Mouse (Mus musculus) hindbrain, embryonic 14.5 days (tissue): ENCODE measurements around the gene Mgmt. TPM values are rescaled to one million over a fixed set of nuclear protein-coding genes. Genes with fewer than 3 reads are reported as not detected.

Source experiments
- ATAC-seq: fragments of 200-750 bp; cut with Nextera tagmentation; 2 replicates; pipeline ENCODE4 v1.8.0; 2017; ENCODE audit warnings: moderate number of reproducible peaks, mild to moderate bottlenecking, moderate TSS enrichment, moderate library complexity; ENCODE audit not compliant: low FRiP score
- DNase-seq: peaks from one replicate; pipeline ENCODE4 v3.0.0-alpha.2; 2015; ENCODE audit warnings: low spot score
- H3K27ac ChIP-seq: fragments of 300-500 bp; sonication (generic); 2 replicates; pipeline ENCODE4 v1.5.1; 2014; ENCODE audit warnings: mild to moderate bottlenecking, moderate library complexity
- H3K27me3 ChIP-seq: fragments of 300-500 bp; sonication (generic); 2 replicates; pipeline ENCODE4 v1.6.1; 2014; ENCODE audit warnings: mild to moderate bottlenecking, low read length, mixed read lengths; ENCODE audit not compliant: control insufficient read depth, insufficient read depth
- H3K36me3 ChIP-seq: fragments of 300-500 bp; sonication (generic); replicated peaks from 2 replicates; pipeline ENCODE4 v1.6.1; 2014; ENCODE audit not compliant: control insufficient read depth, insufficient read depth
- H3K4me1 ChIP-seq: fragments of 300-500 bp; sonication (generic); replicated peaks from 2 replicates; pipeline ENCODE4 v1.6.1; 2014; ENCODE audit warnings: antibody characterized with exemption, low read length, mixed read lengths; ENCODE audit not compliant: control insufficient read depth, insufficient read depth
- H3K4me2 ChIP-seq: fragments of 300-500 bp; sonication (generic); replicated peaks from 2 replicates; pipeline ENCODE4 v1.6.1; 2014; ENCODE audit warnings: mild to moderate bottlenecking, moderate library complexity
- H3K4me3 ChIP-seq: fragments of 300-500 bp; sonication (generic); replicated peaks from 2 replicates; pipeline ENCODE4 v1.5.1; 2014; ENCODE audit warnings: mild to moderate bottlenecking, low read length
- H3K9ac ChIP-seq: fragments of 300-500 bp; sonication (generic); 2 replicates; pipeline ENCODE4 v1.6.1; 2014
- H3K9me3 ChIP-seq: fragments of 300-500 bp; sonication (generic); 2 replicates; pipeline ENCODE4 v1.6.1; 2016; ENCODE audit warnings: low read length; ENCODE audit not compliant: control insufficient read depth
- WGBS: fragments of 180-500 bp; shearing (Covaris S2); extraction: QIAGEN DNeasy Blood & Tissue Kit; methylation state at CpG from one replicate; pipeline ENCODE4 v1.1.7; 2014; 5-methylcytosine and 5-hydroxymethylcytosine counted together
- polyA plus RNA-seq: library from polyadenylated mRNA; unstranded; fragments of >200 nt; fragmentation: Nextera tagmentation; extraction: Ambion mirVana; gene quantifications from 2 replicates; pipeline ENCODE4 v1.2.1, GENCODE M21; 2014

Mgmt gene
- polyA plus RNA-seq, 1 experiment from 2014 or later: 1.8 TPM

- WGBS: 90% methylated on average over 9 of the region's 9 CpGs
- DNase-seq (no peak), ATAC-seq (no peak)
These were observed 51.7 kb downstream of the Mgmt start for GRCm38 (mm10) chr7:136946131-136946530.

GRCm38 (mm10) chr7:136948275-136948810 lies 53.9 kb downstream of the Mgmt start:
- peaks cover 8% of the 10 kb centered on the region for H3K4me1 ChIP-seq
- 16% methylated on average over 6 of the region's 6 CpGs for WGBS
- no peak overlapping the region for H3K4me2 ChIP-seq
- no peak overlapping the region for H3K4me3 ChIP-seq
- peaks cover 3% of the 10 kb centered on the region; the same call in 1 of the 2 replicates for H3K27me3 ChIP-seq
- no peak for DNase-seq
- H3K36me3 ChIP-seq: no peaks in the 10 kb centered on the region
- no peak overlapping the region for H3K9ac ChIP-seq
- ATAC-seq: no peak
- no peak overlapping the region for H3K27ac ChIP-seq
- no peaks in the 10 kb centered on the region for H3K9me3 ChIP-seq

More at GRCm38 (mm10) chr7:136946131-136946530, 51.7 kb downstream of the Mgmt start:
- H3K9me3 ChIP-seq: no peaks in the 10 kb centered on the region
- H3K4me1 ChIP-seq: no peaks in the 10 kb centered on the region
- no peak overlapping the region for H3K27ac ChIP-seq
- no peak overlapping the region for H3K4me3 ChIP-seq
- H3K27me3 ChIP-seq: peaks cover 3% of the 10 kb centered on the region; the same call in 1 of the 2 replicates
- no peaks in the 10 kb centered on the region for H3K36me3 ChIP-seq
- H3K4me2 ChIP-seq: no peak overlapping the region
- H3K9ac ChIP-seq: no peak overlapping the region

- DNase-seq: no peak
- no peak for ATAC-seq
- H3K4me1 ChIP-seq: peaks cover 15% of the 10 kb centered on the region
- WGBS: 41% methylated on average over 7 of the region's 7 CpGs
- no peaks in the 10 kb centered on the region for H3K9me3 ChIP-seq
- no peak overlapping the region for H3K27ac ChIP-seq
- no peak overlapping the region for H3K4me3 ChIP-seq
- peaks cover 3% of the 10 kb centered on the region; the same call in 1 of the 2 replicates for H3K27me3 ChIP-seq
- no peak overlapping the region for H3K4me2 ChIP-seq
- H3K36me3 ChIP-seq: no peaks in the 10 kb centered on the region
- no peak overlapping the region for H3K9ac ChIP-seq
These were observed 58.2 kb downstream of the Mgmt start for GRCm38 (mm10) chr7:136952608-136953007.

GRCm38 (mm10) chr7:136953251-136953650 lies 58.8 kb downstream of the Mgmt start:
- no peak overlapping the region for H3K4me3 ChIP-seq
- peaks cover 2% of the 10 kb centered on the region; the same call in 1 of the 2 replicates for H3K27me3 ChIP-seq
- DNase-seq: no peak
- H3K9me3 ChIP-seq: no peaks in the 10 kb centered on the region
- H3K4me2 ChIP-seq: no peak overlapping the region
- 0 out of 2 replicates have a peak overlapping the region, but pooled peaks have one; percentile 16 for H3K9ac ChIP-seq
- H3K27ac ChIP-seq: peak overlapping the region; percentile 4; the same call in 1 of the 2 replicates
- ATAC-seq: no peak; the same call in 1 of the 2 replicates
- WGBS: 20% methylated on average over 3 of the region's 3 CpGs
- H3K4me1 ChIP-seq: peaks cover 15% of the 10 kb centered on the region
- H3K36me3 ChIP-seq: no peaks in the 10 kb centered on the region

GRCm38 (mm10) chr7:136972361-136972760 lies 77.9 kb downstream of the Mgmt start:
- ATAC-seq: no peak
- no peaks in the 10 kb centered on the region for H3K9me3 ChIP-seq
- no peak overlapping the region for H3K4me2 ChIP-seq

GRCm38 (mm10) chr7:136975001-136975400 lies 80.6 kb downstream of the Mgmt start:
- WGBS: 95% methylated on average over 5 of the region's 5 CpGs
- no peaks in the 10 kb centered on the region for H3K4me1 ChIP-seq
- H3K9me3 ChIP-seq: no peaks in the 10 kb centered on the region
- H3K27ac ChIP-seq: no peak overlapping the region
- H3K9ac ChIP-seq: no peak overlapping the region
- H3K4me3 ChIP-seq: no peak overlapping the region
- no peak for ATAC-seq
- H3K27me3 ChIP-seq: no peaks in the 10 kb centered on the region
- DNase-seq: no peak
- H3K36me3 ChIP-seq: no peaks in the 10 kb centered on the region
- no peak overlapping the region for H3K4me2 ChIP-seq

More at GRCm38 (mm10) chr7:136972361-136972760, 77.9 kb downstream of the Mgmt start:
- Histone ChIP-seq H3K27me3 (no peaks in the 10 kb centered on the region), H3K27ac (no peak overlapping the region), H3K9ac (no peak overlapping the region), H3K4me1 (no peaks in the 10 kb centered on the region), H3K36me3 (no peaks in the 10 kb centered on the region), H3K4me3 (no peak overlapping the region)
- 96% methylated on average over 7 of the region's 7 CpGs for WGBS
- DNase-seq: no peak

- H3K36me3 ChIP-seq: no peaks in the 10 kb centered on the region
- H3K4me3 ChIP-seq: no peak overlapping the region
- no peak overlapping the region for H3K9ac ChIP-seq
- ATAC-seq (no peak), DNase-seq (no peak)
- no peaks in the 10 kb centered on the region for H3K9me3 ChIP-seq
- no peak overlapping the region for H3K27ac ChIP-seq
- H3K4me1 ChIP-seq: peaks cover 17% of the 10 kb centered on the region
- H3K27me3 ChIP-seq: no peaks in the 10 kb centered on the region
- WGBS: 81% methylated on average over 15 of the region's 15 CpGs
- no peak overlapping the region for H3K4me2 ChIP-seq
These were observed 103.0 kb downstream of the Mgmt start for GRCm38 (mm10) chr7:136997456-136997855.

- Histone ChIP-seq H3K36me3 (no peaks in the 10 kb centered on the region), H3K4me1 (peaks cover 43% of the 10 kb centered on the region), H3K27me3 (no peaks in the 10 kb centered on the region), H3K4me2 (no peak overlapping the region), H3K9ac (no peak overlapping the region), H3K27ac (no peak overlapping the region), H3K4me3 (no peak overlapping the region), H3K9me3 (no peaks in the 10 kb centered on the region)
- DNase-seq (no peak), ATAC-seq (no peak)
- WGBS: 38% methylated on average over 11 of the region's 11 CpGs
These were observed 106.3 kb downstream of the Mgmt start for GRCm38 (mm10) chr7:137000703-137001102.

GRCm38 (mm10) chr7:137001215-137001614 lies 106.8 kb downstream of the Mgmt start:
- Histone ChIP-seq H3K36me3 (no peaks in the 10 kb centered on the region), H3K9ac (no peak overlapping the region), H3K4me2 (no peak overlapping the region), H3K4me1 (peaks cover 44% of the 10 kb centered on the region), H3K27ac (no peak overlapping the region), H3K9me3 (no peaks in the 10 kb centered on the region), H3K27me3 (no peaks in the 10 kb centered on the region), H3K4me3 (no peak overlapping the region)
- no peak for ATAC-seq
- 44% methylated on average over 15 of the region's 15 CpGs for WGBS
- DNase-seq: no peak
